Mouse (Mus musculus): ENCODE data around the gene Igsf21.

The Igsf21 gene

GRCm38 (mm10) chr4:140117275-140117691, 129.3 kb downstream of the Igsf21 start:
- in situ Hi-C loops (cut with MboI; ENCODE audit: low pct_unique_long_range_greater_than_20kb in 1 of 2, low sequenced_read_pairs in 2 of 2, unreplicated experiment in 1 of 2) = no loop called here

DNA sequence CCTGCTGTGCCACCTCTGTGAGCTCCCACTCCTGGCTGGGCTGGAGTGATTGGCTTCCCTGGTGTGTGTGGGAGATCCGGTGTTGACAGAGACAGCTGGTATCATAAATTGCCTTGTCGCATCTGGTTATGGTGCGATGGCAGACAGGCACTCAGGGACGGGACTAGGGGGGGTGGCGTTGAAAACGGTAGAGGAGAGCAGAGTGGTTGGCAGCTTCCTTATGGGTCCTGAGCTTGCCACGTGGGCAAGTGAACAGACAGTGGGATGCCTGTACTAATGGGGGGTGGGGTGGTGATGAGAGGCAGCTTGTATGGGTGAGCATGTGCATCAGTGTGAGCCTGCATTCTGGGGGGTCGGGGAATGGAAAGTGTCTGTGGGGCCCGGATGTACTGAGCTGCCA, 130.8 kb downstream of the Igsf21 start:
- in situ Hi-C loops (cut with MboI; ENCODE audit: low pct_unique_long_range_greater_than_20kb in 1 of 2, low sequenced_read_pairs in 2 of 2, unreplicated experiment in 1 of 2) = no loop called here

DNA sequence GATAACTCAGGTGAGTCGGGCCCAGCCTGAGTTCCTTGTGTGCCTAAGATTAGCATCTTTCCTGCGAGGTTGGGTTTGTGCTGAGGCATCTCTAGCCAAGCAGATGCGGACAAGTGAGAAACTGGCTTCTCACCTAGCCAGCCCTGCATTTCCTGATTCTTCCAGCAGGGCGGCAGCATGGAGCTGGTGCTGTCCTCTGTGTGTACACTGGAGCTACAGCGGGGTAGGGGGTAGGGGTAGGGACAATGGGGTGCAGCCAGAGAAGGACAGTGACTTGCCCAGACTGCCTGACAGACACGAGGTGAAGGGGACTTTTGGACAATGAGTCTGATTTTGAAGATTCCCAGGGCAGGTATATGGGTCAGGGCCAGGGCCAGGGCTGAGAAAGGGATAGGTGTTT, 131.5 kb downstream of the Igsf21 start:
- in situ Hi-C loops (cut with MboI; ENCODE audit: low pct_unique_long_range_greater_than_20kb in 1 of 2, low sequenced_read_pairs in 2 of 2, unreplicated experiment in 1 of 2) = no loop called here

DNA sequence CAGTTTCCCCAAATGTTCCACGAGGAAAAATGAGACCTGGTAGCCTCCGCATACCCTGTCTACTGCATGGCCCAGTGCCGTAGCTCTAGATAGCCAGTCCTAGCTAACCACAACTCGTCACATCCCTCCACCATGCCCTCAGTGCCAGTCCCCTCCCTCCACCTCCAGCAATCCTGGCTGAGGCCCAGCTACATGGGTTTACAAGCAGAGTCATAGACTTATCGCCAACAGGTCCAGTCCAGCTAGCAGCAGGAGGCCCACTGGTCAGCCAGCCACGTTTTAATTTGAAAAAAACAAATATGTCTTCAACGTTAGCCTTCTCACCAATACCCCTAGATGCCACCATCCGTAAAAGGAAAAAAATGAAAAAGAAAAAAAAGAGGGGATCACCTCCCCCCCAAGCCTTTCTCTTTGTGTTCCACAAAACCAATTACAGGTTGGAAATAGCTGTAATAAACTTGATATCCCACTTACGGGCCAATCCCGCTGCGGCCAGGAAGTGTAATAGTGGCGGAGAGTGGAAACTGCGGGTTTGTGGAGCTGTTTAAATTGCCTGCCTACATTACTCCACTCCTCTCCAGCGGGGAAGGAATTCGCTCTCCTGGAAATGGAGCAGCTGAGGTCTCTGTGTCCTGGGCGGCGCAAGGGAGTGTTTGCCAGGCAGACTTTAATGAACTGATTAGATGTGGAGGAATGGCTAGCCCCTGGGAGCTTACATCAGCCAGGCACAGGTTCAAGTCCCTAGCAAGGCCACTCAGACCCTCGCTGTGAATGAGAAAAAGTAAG, 132.7 kb downstream of the Igsf21 start:
- in situ Hi-C loops (cut with MboI; ENCODE audit: low pct_unique_long_range_greater_than_20kb in 1 of 2, low sequenced_read_pairs in 2 of 2, unreplicated experiment in 1 of 2) = no loop called here

DNA sequence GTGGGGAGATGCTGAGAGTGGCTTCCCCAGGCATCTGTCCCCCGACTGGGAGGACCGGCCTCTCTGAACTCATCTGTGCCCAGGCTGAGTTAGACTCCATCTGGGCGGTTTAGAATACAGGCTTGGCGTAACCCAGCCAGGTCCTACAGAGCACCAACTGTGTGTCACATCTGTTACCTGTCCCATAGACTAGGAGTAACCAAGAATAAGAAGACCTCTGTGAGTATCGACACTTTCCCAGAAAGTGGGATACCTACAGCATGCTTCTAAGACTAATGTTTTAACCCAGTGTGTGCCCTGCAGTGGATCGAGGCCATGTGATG, 137.0 kb downstream of the Igsf21 start:
- in situ Hi-C loops (cut with MboI; ENCODE audit: low pct_unique_long_range_greater_than_20kb in 1 of 2, low sequenced_read_pairs in 2 of 2, unreplicated experiment in 1 of 2) = no loop called here

DNA sequence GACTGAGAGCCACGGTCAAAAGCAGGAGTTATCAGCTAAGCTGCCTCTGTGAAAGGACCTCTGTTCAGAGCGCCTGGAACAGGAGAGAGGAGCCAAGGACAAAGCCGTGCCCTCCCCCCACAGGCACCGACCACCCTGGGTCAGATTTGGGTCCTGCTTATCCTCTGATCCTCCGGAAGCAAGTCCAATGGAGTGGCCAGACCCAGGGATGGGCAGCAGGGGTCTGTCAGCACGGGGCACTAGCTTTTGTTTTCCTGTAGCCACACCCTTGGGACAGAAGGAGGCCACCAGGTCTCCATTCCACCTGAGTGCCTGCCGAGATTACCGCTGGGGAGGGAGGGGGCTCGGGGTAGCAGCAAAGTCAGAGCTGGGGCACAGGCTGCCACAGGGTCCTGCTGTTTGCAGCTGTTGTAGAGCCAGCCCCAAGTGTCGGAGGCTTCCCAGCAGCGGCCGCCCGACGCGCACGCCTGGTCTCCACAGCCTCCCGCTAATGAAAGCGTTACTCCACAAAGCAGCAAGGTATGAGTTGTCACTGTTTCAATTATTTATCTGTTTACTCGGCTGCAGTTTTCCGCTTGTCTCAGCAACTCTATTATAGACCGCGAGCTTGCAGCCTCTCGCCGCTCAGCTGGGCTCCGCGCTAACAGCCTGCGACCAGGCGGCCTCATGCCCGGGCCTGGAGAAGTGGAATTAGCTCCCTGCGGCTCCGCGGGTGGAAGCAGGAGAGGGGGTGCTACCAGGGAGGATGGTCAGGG, 137.5 kb downstream of the Igsf21 start:
- in situ Hi-C loops (cut with MboI; ENCODE audit: low pct_unique_long_range_greater_than_20kb in 1 of 2, low sequenced_read_pairs in 2 of 2, unreplicated experiment in 1 of 2) = no loop called here

DNA sequence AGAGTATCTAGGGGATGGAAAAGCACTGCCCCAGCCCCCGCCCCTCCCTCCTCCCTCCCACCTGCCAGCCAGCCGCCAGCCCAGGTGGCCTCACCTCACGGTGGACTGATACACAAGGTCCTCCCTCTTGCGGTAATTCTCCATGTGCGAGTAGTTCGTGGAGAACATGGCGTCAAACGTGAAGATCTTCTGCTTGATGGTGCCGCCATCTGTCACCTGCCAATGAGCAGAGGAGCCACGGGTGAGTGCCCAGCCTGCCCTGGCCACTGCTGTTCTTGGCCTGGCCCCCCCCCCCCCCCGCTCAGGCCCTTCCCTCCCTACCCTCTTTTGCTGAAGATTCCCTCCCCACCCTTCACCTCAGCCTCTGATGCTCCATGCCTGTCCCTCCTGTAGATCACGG, 139.4 kb downstream of the Igsf21 start:
- in situ Hi-C loops (cut with MboI; ENCODE audit: low pct_unique_long_range_greater_than_20kb in 1 of 2, low sequenced_read_pairs in 2 of 2, unreplicated experiment in 1 of 2) = no loop called here

DNA sequence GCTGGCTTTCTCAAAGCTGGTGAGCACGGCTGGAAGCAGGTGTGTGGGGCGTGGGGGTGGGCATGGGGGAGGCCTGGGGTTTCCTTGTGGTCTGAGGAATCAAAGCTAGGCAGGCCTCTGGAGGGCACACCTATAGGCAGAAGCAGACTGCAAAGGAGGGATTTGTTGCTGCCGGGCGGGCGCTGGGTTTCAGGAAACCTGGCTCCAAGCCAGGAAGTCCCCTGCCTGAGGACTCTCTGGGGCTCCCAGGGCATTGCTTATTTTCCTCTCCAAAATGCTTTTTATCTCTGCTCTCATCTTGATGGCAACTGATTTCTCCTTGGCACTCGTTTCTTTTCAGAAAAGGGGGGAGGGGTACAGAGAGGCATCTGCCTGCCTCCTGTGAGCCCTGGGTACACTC, 141.8 kb downstream of the Igsf21 start:
- in situ Hi-C loops (cut with MboI; ENCODE audit: low pct_unique_long_range_greater_than_20kb in 1 of 2, low sequenced_read_pairs in 2 of 2, unreplicated experiment in 1 of 2) = no loop called here

- in situ Hi-C loops (cut with MboI; ENCODE audit: low pct_unique_long_range_greater_than_20kb in 1 of 2, low sequenced_read_pairs in 2 of 2, unreplicated experiment in 1 of 2) = no loop called here
Observed at GRCm38 (mm10) chr4:140103341-140104027, 143.1 kb downstream of the Igsf21 start.

GRCm38 (mm10) chr4:140102581-140103200, 143.9 kb downstream of the Igsf21 start:
- in situ Hi-C loops (cut with MboI; ENCODE audit: low pct_unique_long_range_greater_than_20kb in 1 of 2, low sequenced_read_pairs in 2 of 2, unreplicated experiment in 1 of 2) = no loop called here

GRCm38 (mm10) chr4:140101106-140101505, 145.5 kb downstream of the Igsf21 start:
- in situ Hi-C loops (cut with MboI; ENCODE audit: low pct_unique_long_range_greater_than_20kb in 1 of 2, low sequenced_read_pairs in 2 of 2, unreplicated experiment in 1 of 2) = no loop called here

- in situ Hi-C loops (cut with MboI; ENCODE audit: low pct_unique_long_range_greater_than_20kb in 1 of 2, low sequenced_read_pairs in 2 of 2, unreplicated experiment in 1 of 2) = no loop called here
Observed at GRCm38 (mm10) chr4:140100141-140100540, 146.4 kb downstream of the Igsf21 start.

GRCm38 (mm10) chr4:140096283-140096682, 150.3 kb downstream of the Igsf21 start:
- in situ Hi-C loops (cut with MboI; ENCODE audit: low pct_unique_long_range_greater_than_20kb in 1 of 2, low sequenced_read_pairs in 2 of 2, unreplicated experiment in 1 of 2) = no loop called here

GRCm38 (mm10) chr4:140094835-140095234, 151.7 kb downstream of the Igsf21 start:
- in situ Hi-C loops (cut with MboI; ENCODE audit: low pct_unique_long_range_greater_than_20kb in 1 of 2, low sequenced_read_pairs in 2 of 2, unreplicated experiment in 1 of 2) = no loop called here

DNA sequence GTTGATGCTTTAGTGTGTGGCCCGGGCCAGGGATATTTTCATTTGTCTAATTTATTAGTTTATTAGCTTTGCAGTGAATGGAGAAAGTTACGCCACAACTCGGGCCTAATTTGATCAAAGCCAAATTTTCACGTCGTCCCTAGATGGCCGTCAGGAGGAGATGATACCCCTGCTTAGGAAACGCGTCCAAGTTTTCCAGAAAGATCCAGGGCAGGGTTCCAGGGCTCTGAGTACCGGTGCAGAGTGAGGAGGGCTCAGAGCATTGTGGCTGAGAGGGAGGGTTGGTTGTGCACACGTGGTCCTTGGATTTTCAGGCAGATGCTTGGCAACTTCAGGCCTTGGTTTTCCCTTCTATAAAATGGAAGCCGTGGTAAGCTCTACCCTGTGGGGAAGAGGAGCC, 154.2 kb downstream of the Igsf21 start:
- in situ Hi-C loops (cut with MboI; ENCODE audit: low pct_unique_long_range_greater_than_20kb in 1 of 2, low sequenced_read_pairs in 2 of 2, unreplicated experiment in 1 of 2) = no loop called here

GRCm38 (mm10) chr4:140091693-140092092, 154.9 kb downstream of the Igsf21 start:
- in situ Hi-C loops (cut with MboI; ENCODE audit: low pct_unique_long_range_greater_than_20kb in 1 of 2, low sequenced_read_pairs in 2 of 2, unreplicated experiment in 1 of 2) = no loop called here

GRCm38 (mm10) chr4:140089676-140090075, 156.9 kb downstream of the Igsf21 start:
- in situ Hi-C loops (cut with MboI; ENCODE audit: low pct_unique_long_range_greater_than_20kb in 1 of 2, low sequenced_read_pairs in 2 of 2, unreplicated experiment in 1 of 2) = no loop called here

DNA sequence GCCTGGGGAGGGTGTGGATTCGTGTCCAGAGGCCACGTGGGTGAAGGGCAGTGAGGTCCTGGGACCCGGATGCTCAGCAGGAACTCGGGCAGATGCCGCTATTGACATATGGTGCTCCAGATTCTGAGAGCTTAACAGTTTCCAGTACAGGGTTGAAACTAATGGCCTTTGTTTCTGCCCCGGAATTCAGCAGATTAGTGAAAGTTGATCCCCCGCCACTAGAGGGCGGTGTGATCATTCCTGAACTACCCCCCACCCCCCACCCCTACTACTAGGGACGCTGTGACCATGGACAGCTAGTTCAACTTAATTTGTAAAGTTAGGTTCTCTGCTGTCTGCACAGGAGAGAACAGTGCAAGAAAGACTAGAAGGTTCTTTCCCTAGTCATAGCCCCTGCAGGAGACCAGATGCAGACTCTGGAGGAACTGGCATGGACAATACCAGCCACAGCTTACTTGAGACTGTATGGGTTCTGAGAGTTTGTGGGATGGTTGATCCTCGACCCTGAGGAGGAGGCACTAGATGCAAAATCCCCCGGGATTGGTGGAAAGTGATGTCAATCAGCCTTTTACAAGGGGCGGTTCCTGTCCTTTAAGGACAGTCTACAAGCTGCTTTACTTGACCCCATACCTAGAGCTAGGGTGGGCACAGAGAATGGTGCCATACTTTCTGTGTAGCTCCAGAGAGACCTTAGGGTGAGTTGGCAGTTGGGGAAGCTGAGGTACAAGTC, 157.7 kb downstream of the Igsf21 start:
- in situ Hi-C loops (cut with MboI; ENCODE audit: low pct_unique_long_range_greater_than_20kb in 1 of 2, low sequenced_read_pairs in 2 of 2, unreplicated experiment in 1 of 2) = no loop called here

Measured in mouse embryonic stem cell (cell line).